Mouse (Mus musculus) hindbrain, embryonic 14.5 days (tissue): ENCODE data around the gene Cntn1. TPM values are rescaled to one million over a fixed set of nuclear protein-coding genes. Genes with fewer than 3 reads are reported as not detected.

ENCODE experiments used
- ATAC-seq: fragments of 200-750 bp; cut with Nextera tagmentation; 2 replicates; pipeline ENCODE4 v1.8.0; 2017; ENCODE audit warnings: moderate number of reproducible peaks, mild to moderate bottlenecking, moderate TSS enrichment, moderate library complexity; ENCODE audit not compliant: low FRiP score
- DNase-seq: peaks from one replicate; pipeline ENCODE4 v3.0.0-alpha.2; 2015; ENCODE audit warnings: low spot score
- H3K27ac ChIP-seq: fragments of 300-500 bp; sonication (generic); 2 replicates; pipeline ENCODE4 v1.5.1; 2014; ENCODE audit warnings: mild to moderate bottlenecking, moderate library complexity
- H3K27me3 ChIP-seq: fragments of 300-500 bp; sonication (generic); 2 replicates; pipeline ENCODE4 v1.6.1; 2014; ENCODE audit warnings: mild to moderate bottlenecking, low read length, mixed read lengths; ENCODE audit not compliant: control insufficient read depth, insufficient read depth
- H3K36me3 ChIP-seq: fragments of 300-500 bp; sonication (generic); replicated peaks from 2 replicates; pipeline ENCODE4 v1.6.1; 2014; ENCODE audit not compliant: control insufficient read depth, insufficient read depth
- H3K4me1 ChIP-seq: fragments of 300-500 bp; sonication (generic); replicated peaks from 2 replicates; pipeline ENCODE4 v1.6.1; 2014; ENCODE audit warnings: antibody characterized with exemption, low read length, mixed read lengths; ENCODE audit not compliant: control insufficient read depth, insufficient read depth
- H3K4me2 ChIP-seq: fragments of 300-500 bp; sonication (generic); replicated peaks from 2 replicates; pipeline ENCODE4 v1.6.1; 2014; ENCODE audit warnings: mild to moderate bottlenecking, moderate library complexity
- H3K4me3 ChIP-seq: fragments of 300-500 bp; sonication (generic); replicated peaks from 2 replicates; pipeline ENCODE4 v1.5.1; 2014; ENCODE audit warnings: mild to moderate bottlenecking, low read length
- H3K9ac ChIP-seq: fragments of 300-500 bp; sonication (generic); 2 replicates; pipeline ENCODE4 v1.6.1; 2014
- H3K9me3 ChIP-seq: fragments of 300-500 bp; sonication (generic); 2 replicates; pipeline ENCODE4 v1.6.1; 2016; ENCODE audit warnings: low read length; ENCODE audit not compliant: control insufficient read depth
- WGBS: fragments of 180-500 bp; shearing (Covaris S2); extraction: QIAGEN DNeasy Blood & Tissue Kit; methylation state at CpG from one replicate; pipeline ENCODE4 v1.1.7; 2014; 5-methylcytosine and 5-hydroxymethylcytosine counted together
- polyA plus RNA-seq: library from polyadenylated mRNA; unstranded; fragments of >200 nt; fragmentation: Nextera tagmentation; extraction: Ambion mirVana; gene quantifications from 2 replicates; pipeline ENCODE4 v1.2.1, GENCODE M21; 2014

The Cntn1 gene
- polyA plus RNA-seq, 1 experiment from 2014 or later = 77.2 TPM

DNA sequence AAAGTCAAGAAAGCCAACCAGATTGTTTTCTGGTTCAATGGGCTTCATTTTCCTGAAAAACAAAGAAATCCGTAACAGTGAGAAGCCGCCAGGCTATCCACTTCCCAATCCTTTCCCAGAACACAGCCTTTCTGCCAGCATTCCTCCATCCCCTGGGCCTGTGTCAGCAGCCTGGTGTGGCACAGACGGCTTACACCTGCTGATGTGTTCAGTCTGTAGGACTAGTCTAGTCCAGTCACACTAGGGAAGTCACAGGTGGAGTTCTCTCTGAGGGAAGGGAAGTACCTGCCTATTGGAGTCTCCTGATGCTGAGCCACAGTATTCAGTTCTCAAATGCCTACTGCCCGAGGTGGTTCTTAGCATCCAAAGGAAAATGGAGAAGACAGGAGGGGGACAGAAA lies 111.9 kb downstream of the Cntn1 start:
- H3K9me3 ChIP-seq = no peaks in the 10 kb centered on the region
- no peak overlapping the region for H3K27ac ChIP-seq
- no peaks in the 10 kb centered on the region for H3K36me3 ChIP-seq
- no peak overlapping the region for H3K9ac ChIP-seq
- DNase-seq = no peak
- WGBS = 51% methylated on average over 4 of the region's 4 CpGs
- no peaks in the 10 kb centered on the region for H3K27me3 ChIP-seq
- peak overlapping the region; percentile 57 for H3K4me2 ChIP-seq
- no peak for ATAC-seq
- peak overlapping the region; percentile 11; the same call in 1 of the 2 replicates for H3K4me3 ChIP-seq
- peaks cover 15% of the 10 kb centered on the region; the same call in 1 of the 2 replicates for H3K4me1 ChIP-seq

DNA sequence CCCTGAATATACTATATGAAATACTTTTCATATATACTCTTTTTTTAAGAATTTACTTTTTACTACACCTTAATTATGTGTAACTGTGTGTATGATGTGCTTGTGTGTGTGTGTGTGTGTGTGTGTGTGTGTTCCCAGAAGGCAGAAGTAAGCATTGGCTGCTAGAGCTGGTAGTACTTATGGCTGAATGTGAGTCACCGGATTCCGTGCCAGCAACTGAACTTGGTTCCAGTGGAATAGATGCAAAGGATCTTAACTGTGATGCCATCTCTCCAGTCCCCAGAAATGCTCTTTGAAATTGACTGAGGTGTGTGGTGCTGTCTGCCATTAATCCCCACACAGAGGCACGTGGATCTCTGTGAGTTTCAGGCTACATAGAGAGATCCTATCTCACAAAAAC lies 113.2 kb downstream of the Cntn1 start:
- DNase-seq (no peak), ATAC-seq (no peak)
- H3K27me3 ChIP-seq = no peaks in the 10 kb centered on the region
- H3K4me3 ChIP-seq = no peak overlapping the region
- no peaks in the 10 kb centered on the region for H3K36me3 ChIP-seq
- H3K9me3 ChIP-seq = no peaks in the 10 kb centered on the region
- 78% methylated on average over 3 of the region's 3 CpGs for WGBS
- H3K27ac ChIP-seq = no peak overlapping the region
- H3K4me1 ChIP-seq = peaks cover 15% of the 10 kb centered on the region; the same call in 1 of the 2 replicates
- H3K9ac ChIP-seq = no peak overlapping the region
- H3K4me2 ChIP-seq = no peak overlapping the region

DNA sequence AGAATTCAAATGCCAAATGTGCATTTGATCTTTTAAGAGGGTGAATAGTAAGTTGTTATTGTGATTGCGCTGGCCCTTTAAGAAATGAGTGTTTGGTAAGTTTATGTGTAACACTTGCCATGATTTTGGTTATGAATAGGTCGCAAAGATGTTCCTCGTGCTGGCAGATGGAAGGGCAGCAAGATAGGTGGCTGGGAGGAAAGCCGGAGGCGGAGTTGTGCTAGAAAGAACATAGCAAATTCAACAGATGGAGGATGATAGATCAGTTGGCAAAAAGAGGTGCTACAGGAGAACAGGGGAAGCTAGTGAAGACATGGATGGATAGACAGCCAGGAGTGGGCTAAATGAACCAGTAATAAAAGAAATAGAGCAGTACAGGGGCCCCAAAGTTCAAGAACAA lies 115.3 kb downstream of the Cntn1 start:
- H3K4me2 ChIP-seq = no peak overlapping the region
- DNase-seq = no peak
- H3K4me1 ChIP-seq = peaks cover 10% of the 10 kb centered on the region; the same call in 1 of the 2 replicates
- no peak overlapping the region for H3K4me3 ChIP-seq
- no peaks in the 10 kb centered on the region for H3K9me3 ChIP-seq
- H3K27ac ChIP-seq = no peak overlapping the region
- WGBS = 82% methylated on average over 5 of the region's 5 CpGs
- no peaks in the 10 kb centered on the region for H3K36me3 ChIP-seq
- ATAC-seq = no peak
- H3K9ac ChIP-seq = no peak overlapping the region
- no peaks in the 10 kb centered on the region for H3K27me3 ChIP-seq

DNA sequence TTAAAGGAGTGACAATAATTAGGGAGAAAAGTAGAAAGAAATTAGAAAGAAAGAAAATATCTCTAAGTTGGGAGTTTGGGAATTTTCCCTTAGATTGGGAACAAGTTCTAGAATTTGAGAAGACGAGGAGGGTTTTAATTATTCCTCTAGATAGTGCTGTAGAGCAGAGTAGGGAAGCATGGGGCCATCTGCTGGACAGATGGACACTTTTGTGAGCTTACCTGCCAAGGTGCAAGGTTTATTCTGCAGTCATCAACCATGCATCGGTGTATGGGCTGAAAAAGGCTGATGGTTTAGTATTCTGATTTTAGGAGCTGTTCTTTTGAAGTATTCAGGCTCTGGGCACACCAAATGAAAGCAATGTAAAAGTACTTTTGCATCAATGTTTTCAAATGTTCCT lies 124.8 kb downstream of the Cntn1 start:
- 77% methylated on average over 2 of the region's 2 CpGs for WGBS
- Histone ChIP-seq H3K27me3 (no peaks in the 10 kb centered on the region), H3K4me2 (no peak overlapping the region), H3K9me3 (no peaks in the 10 kb centered on the region), H3K36me3 (no peaks in the 10 kb centered on the region), H3K4me1 (no peaks in the 10 kb centered on the region), H3K27ac (no peak overlapping the region), H3K9ac (no peak overlapping the region), H3K4me3 (no peak overlapping the region)
- ATAC-seq (no peak), DNase-seq (no peak)

DNA sequence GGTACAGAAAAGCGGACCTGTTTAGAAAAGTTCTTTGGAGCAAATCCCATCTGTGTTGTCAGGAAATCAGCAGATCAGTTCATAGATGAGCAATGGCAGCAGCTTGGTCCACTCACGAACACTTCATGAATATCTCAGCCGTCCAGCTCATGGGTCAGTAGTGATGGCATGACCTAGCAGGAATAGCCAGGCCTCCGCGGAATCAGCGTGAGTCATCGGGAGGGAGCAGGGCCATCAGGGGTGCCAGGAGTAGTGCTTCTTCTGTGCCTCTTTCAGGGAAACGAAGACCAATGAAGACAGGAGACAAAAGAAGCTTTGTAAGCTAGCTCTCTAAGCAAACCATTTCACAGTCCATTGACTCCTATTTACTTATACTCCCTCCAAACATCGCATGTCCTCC lies 126.4 kb downstream of the Cntn1 start:
- WGBS = 49% methylated on average over 9 of the region's 9 CpGs
- Histone ChIP-seq H3K4me1 (no peaks in the 10 kb centered on the region), H3K4me3 (no peak overlapping the region), H3K4me2 (no peak overlapping the region), H3K27me3 (no peaks in the 10 kb centered on the region), H3K9me3 (no peaks in the 10 kb centered on the region), H3K36me3 (no peaks in the 10 kb centered on the region), H3K9ac (no peak overlapping the region), H3K27ac (no peak overlapping the region)
- no peak for ATAC-seq
- DNase-seq = no peak

DNA sequence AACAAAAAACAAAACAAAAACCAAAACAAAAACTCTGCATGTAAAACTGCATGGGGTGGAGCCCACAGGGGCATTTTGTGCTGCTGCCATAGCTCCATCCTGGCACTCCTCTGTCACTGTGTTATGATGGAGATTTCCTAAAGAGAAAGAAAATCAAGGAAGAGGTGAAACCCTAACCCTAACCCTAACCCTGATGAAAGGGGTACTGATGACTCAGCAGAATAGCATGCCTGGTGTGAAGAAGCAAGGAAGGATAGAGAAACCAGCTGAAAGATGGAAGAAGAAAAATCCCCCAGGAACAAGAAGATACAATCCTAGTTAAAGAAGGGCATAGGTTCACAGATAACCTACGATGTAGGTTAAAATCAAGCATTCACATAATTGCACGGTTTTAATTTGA lies 134.5 kb downstream of the Cntn1 start:
- DNase-seq (no peak), ATAC-seq (no peak)
- Histone ChIP-seq H3K4me1 (no peaks in the 10 kb centered on the region), H3K4me3 (no peak overlapping the region), H3K9ac (no peak overlapping the region), H3K4me2 (no peak overlapping the region), H3K9me3 (no peaks in the 10 kb centered on the region), H3K27me3 (no peaks in the 10 kb centered on the region), H3K36me3 (no peaks in the 10 kb centered on the region), H3K27ac (no peak overlapping the region)
- 95% methylated on average over 2 of the region's 2 CpGs for WGBS

DNA sequence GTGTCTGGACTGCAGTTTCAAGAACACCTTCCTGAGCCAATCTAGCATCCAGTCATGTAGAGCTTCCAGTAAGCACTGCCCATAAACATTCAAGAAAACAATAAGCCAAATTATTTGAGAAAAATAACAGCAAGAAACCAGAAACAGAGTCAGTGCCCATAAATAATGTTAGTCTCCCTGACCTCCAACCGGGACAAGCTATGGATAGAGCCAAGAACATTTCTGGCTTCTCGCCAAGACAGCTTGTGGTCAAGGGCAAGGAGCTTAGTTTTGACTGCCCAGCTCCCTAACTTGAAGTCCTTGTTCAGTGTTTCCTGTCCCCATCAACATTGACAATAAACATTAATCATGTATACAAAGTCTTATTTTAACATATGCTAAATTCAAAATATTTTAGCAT lies 139.0 kb downstream of the Cntn1 start:
- no peak for DNase-seq
- no peak overlapping the region for H3K27ac ChIP-seq
- 78% methylated on average over 2 of the region's 2 CpGs for WGBS
- no peaks in the 10 kb centered on the region for H3K27me3 ChIP-seq
- no peak overlapping the region for H3K4me3 ChIP-seq
- no peaks in the 10 kb centered on the region for H3K36me3 ChIP-seq
- no peak for ATAC-seq
- H3K4me2 ChIP-seq = no peak overlapping the region
- H3K9ac ChIP-seq = no peak overlapping the region
- peaks cover 8% of the 10 kb centered on the region; the same call in 1 of the 2 replicates for H3K9me3 ChIP-seq
- no peaks in the 10 kb centered on the region for H3K4me1 ChIP-seq

DNA sequence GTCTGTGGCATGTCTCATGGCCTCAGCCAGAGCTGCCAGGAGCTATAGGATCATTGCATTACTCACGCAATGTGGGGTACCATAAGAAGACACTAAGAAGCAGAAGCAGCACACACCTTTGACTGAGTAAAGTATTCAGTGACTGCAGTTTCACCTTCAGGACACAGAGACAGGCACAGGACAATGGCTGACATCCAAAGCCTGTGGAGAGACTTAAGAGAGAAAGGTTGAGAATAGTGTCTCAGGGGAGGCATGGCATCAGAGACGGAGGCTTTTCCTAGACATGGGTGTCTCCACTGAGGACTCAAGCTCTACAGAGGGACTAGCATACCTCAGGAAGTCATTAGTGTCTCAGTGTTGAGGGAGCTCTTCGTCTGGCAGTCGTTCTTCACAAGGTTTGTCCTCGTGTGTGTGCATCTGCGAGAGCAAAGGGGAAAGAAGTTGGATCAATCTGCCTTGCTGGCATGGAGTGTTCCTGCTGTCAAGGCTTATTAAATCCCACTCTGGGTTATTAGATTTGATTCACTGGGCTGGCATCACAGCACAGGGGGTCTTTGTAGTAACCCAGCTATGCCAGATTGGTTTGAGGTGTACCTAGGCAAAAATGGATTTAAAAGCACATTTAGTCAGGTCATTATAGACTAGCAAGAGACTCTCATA lies 149.5 kb downstream of the Cntn1 start:
- Histone ChIP-seq H3K9me3 (no peaks in the 10 kb centered on the region), H3K36me3 (no peaks in the 10 kb centered on the region), H3K4me2 (no peak overlapping the region), H3K27me3 (no peaks in the 10 kb centered on the region), H3K9ac (no peak overlapping the region), H3K4me3 (no peak overlapping the region), H3K4me1 (no peaks in the 10 kb centered on the region), H3K27ac (no peak overlapping the region)
- ATAC-seq = 0 out of 2 replicates have a peak, but pooled peaks have one; percentile 17
- no peak for DNase-seq
- 68% methylated on average over 6 of the region's 6 CpGs for WGBS

DNA sequence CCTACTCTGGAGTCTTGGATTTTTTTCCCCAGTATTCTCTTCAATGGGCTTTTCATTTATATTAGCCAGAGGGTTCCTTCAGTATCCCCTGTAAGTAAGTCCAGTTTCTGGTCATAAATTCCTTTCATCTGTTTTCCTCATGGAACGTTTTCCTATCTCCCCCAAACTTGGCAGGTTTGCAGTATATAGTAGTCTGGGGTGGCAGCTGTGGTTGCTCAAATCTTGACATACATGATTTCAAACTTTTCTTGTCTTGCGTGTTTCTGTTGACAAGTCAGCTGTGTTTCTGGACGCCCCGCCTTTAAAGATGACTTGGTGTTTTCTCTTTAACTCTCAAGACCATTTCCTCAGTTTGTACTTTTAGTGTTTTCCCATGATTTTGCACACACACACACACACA lies 155.7 kb downstream of the Cntn1 start:
- H3K4me2 ChIP-seq = no peak overlapping the region
- H3K36me3 ChIP-seq = no peaks in the 10 kb centered on the region
- no peak overlapping the region for H3K27ac ChIP-seq
- H3K4me3 ChIP-seq = no peak overlapping the region
- no peaks in the 10 kb centered on the region for H3K9me3 ChIP-seq
- no peak overlapping the region for H3K9ac ChIP-seq
- 94% methylated on average over 4 of the region's 4 CpGs for WGBS
- DNase-seq (no peak), ATAC-seq (no peak)
- H3K4me1 ChIP-seq = no peaks in the 10 kb centered on the region
- H3K27me3 ChIP-seq = no peaks in the 10 kb centered on the region

DNA sequence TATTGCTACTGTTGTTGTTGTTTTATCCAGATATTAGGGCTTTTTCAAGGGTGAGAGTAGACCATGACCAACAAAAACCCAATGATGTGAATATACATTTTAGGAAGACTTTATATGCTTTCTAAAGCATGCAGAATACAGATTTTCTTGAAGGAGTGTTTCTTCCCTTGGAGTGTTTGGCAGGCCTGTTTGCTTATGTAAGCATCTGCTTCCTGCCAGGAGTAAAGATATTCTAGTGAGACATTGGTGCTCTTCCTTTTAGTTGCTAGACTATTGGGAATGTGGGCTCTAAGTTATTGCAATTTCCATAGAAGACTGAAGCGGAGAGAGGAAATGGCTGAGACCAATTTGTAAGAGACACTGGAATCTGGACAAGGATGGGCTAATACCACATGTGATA lies 158.8 kb downstream of the Cntn1 start:
- Histone ChIP-seq H3K27ac (no peak overlapping the region), H3K27me3 (no peaks in the 10 kb centered on the region), H3K36me3 (no peaks in the 10 kb centered on the region), H3K9ac (no peak overlapping the region), H3K4me1 (no peaks in the 10 kb centered on the region), H3K4me3 (no peak overlapping the region), H3K4me2 (no peak overlapping the region), H3K9me3 (no peaks in the 10 kb centered on the region)
- DNase-seq (no peak), ATAC-seq (no peak)
- WGBS = 92% methylated on average over 1 of the region's 1 CpGs
